Mouse (Mus musculus): Measurements from ENCODE around the gene Olfr1471. TPM values are rescaled to one million over a fixed set of nuclear protein-coding genes. Genes with fewer than 3 reads are reported as not detected.

Olfr1471 gene
- polyA plus RNA-seq (2012; rRNA removed) = not detected in 2 replicates

DNA sequence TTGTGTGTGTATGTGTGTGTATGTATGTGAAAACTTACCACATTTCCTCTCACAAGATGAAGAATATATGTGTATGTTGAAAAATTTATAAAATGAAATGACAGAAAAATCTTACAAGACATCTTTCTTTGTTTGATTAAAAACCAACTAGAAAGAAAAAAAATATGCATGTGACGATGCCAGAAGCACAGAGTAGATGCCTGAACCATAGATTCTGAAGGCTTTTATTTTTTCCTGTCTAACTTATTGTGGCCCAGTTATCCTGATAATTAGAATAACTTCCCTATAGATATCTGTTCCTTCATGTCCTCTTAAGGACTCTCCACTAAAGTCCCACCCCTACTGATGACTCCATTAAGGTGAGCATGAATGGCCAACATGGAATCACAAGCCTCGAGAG is at the start of gene Olfr1471:
Olfr1471 (plus strand) TSS at position 301 of the 400 bp plus-strand sequence.

DNA sequence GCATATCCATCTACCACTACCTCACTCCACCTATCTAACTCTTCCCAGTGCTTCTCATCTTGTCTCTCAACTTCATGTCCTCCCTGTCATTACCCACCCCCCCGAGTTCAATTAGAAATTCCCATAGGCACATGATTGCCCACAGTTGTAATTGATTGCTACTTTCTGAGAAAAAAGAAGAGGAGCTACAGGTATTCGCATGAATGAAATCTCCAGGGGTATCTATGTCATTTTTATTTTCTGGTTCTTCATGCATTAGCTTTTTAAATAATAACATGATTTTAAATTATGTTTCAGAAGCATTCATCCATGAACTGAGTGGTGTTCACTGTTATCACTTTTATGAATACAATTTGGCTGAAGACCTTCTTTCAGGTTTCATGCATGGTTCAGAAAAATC is 35.7 kb upstream of the Olfr1471 start, which contains the start of gene Olfr1469:
Olfr1469 (plus strand) TSS at position 301 of the 400 bp plus-strand sequence.

DNA sequence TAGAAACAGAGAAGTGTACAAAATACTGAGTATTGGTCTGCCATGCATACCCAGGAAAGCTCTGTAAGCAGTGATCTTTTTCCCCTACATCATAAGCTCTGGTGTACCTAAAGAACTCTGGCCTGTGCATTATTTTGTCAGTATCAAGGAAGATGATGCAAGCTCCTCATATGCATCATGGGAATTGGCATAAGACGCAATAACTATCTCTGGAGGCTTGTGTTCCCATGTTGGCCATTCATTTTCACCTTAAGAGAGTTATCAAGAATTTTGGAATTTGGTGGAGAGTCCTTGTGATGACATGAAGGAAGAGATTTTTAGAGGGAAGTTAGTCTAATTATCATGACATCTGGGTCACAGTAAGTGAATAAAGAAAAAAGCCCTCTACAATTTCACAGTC is 12.8 kb downstream of the Olfr1471 start, which contains the start of gene Olfr1472:
Olfr1472 (minus strand) TSS at position 101 of the 400 bp plus-strand sequence.

DNA sequence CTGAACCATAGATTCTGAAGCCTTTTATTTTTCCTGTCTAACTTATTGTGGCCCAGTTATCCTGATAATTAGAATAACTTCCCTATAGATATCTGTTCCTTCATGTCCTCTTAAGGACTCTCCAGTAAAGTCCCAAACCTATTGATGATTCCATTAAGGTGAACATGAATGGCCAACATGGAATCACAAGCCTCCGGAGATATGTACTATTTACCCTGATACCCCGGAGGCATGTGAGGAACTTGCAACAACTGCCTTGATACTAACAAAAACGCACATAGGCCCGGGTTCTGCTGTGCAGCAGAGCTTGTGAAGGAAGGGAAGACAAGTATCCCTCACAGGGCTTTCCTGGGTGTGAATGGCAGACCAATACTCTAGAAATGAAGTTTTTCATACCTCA is 26.1 kb downstream of the Olfr1471 start, which contains the start of gene Olfr1474:
Olfr1474 (plus strand) TSS at position 301 of the 400 bp plus-strand sequence.

DNA sequence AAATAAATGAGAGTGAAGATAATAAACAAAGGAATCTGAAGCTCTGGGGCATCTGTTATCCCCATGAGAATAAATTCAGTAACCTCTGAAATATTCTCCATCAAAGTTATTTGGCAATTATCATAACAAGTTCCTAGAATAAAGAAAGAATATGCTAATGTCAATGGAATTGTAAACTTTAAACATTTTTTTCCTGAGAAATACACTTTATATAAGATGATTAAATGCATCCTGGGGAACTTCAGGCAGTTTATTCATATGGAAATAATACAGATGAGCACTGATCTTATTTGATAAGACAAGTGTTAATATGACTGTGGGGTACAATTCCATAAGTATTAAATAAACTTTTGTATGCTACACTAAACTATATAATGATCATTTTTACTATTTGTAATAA is 36.9 kb downstream of the Olfr1471 start, which contains the start of gene Olfr1475:
Olfr1475 (minus strand) TSS at position 101 of the 400 bp plus-strand sequence.

DNA sequence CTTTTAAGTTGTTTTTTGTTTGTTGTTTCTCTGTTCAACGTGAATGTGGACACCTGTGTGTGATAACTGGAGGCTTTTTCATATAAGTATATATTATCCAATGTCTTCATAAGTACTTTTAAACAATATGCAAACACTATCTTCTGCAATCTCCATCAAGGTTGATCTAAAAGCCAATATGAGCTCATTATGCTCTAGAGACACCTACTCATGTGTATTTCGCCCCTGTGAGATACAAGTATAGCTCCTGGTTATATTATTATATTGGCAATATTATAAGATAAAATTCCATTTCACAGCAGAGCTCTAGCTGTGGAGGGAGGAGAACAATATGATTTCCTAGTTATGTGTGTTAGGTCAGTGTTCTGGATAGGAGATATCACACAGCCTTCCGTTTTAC is 57.0 kb downstream of the Olfr1471 start, which contains the start of gene Olfr1477:
Olfr1477 (plus strand) TSS at position 301 of the 400 bp plus-strand sequence.

Other genes starting within 250 kb of the Olfr1471 start
- not detected in 2 replicates for gene Olfr1463, start 212.1 kb upstream of the Olfr1471 start, polyA plus RNA-seq (2012; rRNA removed)
- not detected in 2 replicates for gene Olfr1465, start 127.9 kb upstream of the Olfr1471 start, polyA plus RNA-seq (2012; rRNA removed)
- not detected in 2 replicates for gene Olfr1466, start 104.5 kb upstream of the Olfr1471 start, polyA plus RNA-seq (2012; rRNA removed)
- not detected in 2 replicates for gene Olfr1467, start 81.2 kb upstream of the Olfr1471 start, polyA plus RNA-seq (2012; rRNA removed)
- not detected in 2 replicates for gene Olfr1469, start 35.6 kb upstream of the Olfr1471 start, polyA plus RNA-seq (2012; rRNA removed)
- not detected in 2 replicates for gene Olfr1472, start 12.7 kb downstream of the Olfr1471 start, polyA plus RNA-seq (2012; rRNA removed)
- gene Olfr1474, start 26.2 kb downstream of the Olfr1471 start, polyA plus RNA-seq (2012; rRNA removed) = not detected in 2 replicates
- not detected in 2 replicates for gene Olfr1475, start 36.8 kb downstream of the Olfr1471 start, polyA plus RNA-seq (2012; rRNA removed)
- gene Olfr1477, start 57.1 kb downstream of the Olfr1471 start, polyA plus RNA-seq (2012; rRNA removed) = not detected in 2 replicates
- not detected in 2 replicates for gene Olfr1480, start 84.5 kb downstream of the Olfr1471 start, polyA plus RNA-seq (2012; rRNA removed)
- gene Olfr1484, start 140.1 kb downstream of the Olfr1471 start, polyA plus RNA-seq (2012; rRNA removed) = not detected in 2 replicates
- not detected in 2 replicates for gene Olfr1487, start 174.0 kb downstream of the Olfr1471 start, polyA plus RNA-seq (2012; rRNA removed)
- gene Olfr1489, start 188.2 kb downstream of the Olfr1471 start, polyA plus RNA-seq (2012; rRNA removed) = not detected in 2 replicates
- gene Olfr1490, start 207.7 kb downstream of the Olfr1471 start, polyA plus RNA-seq (2012; rRNA removed) = not detected in 2 replicates

Measured in liver, embryonic 14 days (tissue).